Mouse (Mus musculus) lung, postnatal 0 days (tissue): ENCODE results near the gene Slc25a54.

Experiments used
- CTCF ChIP-seq: IDR thresholded peaks from 2 replicates; pipeline ENCODE4 v1.5.1; 2016; ENCODE audit warnings: antibody characterized with exemption, mild to moderate bottlenecking
- EP300 ChIP-seq: IDR thresholded peaks from 2 replicates; pipeline ENCODE4 v1.6.1; 2016; ENCODE audit warnings: antibody characterized with exemption, mild to moderate bottlenecking, control low read depth

DNA sequence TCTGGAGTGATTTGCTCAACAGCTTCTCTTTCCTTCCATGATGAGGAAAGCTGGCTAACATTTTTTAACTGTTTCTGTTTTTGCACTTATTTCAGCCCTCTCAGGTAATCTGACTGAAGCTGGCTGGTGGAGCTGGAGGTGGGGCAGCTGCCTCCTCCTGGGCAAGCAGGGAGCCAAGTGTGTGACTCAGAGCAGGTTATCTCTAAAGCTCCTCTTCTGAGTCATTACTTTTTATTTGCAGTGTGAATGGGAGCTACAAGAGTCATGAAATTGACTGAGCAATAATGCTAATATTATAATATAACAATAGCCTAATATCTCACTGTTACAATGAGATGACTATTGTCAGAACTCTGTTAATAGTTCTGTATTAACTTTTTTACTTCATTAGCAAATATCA is 36.9 kb downstream of the Slc25a54 start:
- TF ChIP-seq CTCF (no peak), EP300 (no peak)
